Mouse (Mus musculus) lung, embryonic 16.5 days (tissue): Measurements from ENCODE around the gene Hoxa4. TPM values are rescaled to one million over a fixed set of nuclear protein-coding genes. Genes with fewer than 3 reads are reported as not detected.

Experiments
- ATAC-seq: fragments of 200-750 bp; cut with Nextera tagmentation; 2 replicates; pipeline ENCODE4 v1.8.0; 2017; ENCODE audit warnings: low read depth, mild to moderate bottlenecking, moderate library complexity
- H3K27ac ChIP-seq: fragments of 300-500 bp; sonication (generic); 2 replicates; pipeline ENCODE4 v1.5.1; 2014; ENCODE audit warnings: mild to moderate bottlenecking, control low read depth, low read length
- H3K27me3 ChIP-seq: fragments of 300-500 bp; sonication (generic); 2 replicates; pipeline ENCODE4 v1.6.1; 2014; ENCODE audit warnings: low read depth, low read length, mixed read lengths; ENCODE audit not compliant: control insufficient read depth, insufficient read depth
- H3K36me3 ChIP-seq: fragments of 300-500 bp; sonication (generic); 2 replicates; pipeline ENCODE4 v1.6.1; 2014; ENCODE audit warnings: low read length; ENCODE audit not compliant: control insufficient read depth, insufficient read depth
- H3K4me1 ChIP-seq: fragments of 300-500 bp; sonication (generic); replicated peaks from 2 replicates; pipeline ENCODE4 v1.6.1; 2014; ENCODE audit warnings: low read length, mixed read lengths; ENCODE audit not compliant: control insufficient read depth, insufficient read depth
- H3K4me2 ChIP-seq: fragments of 300-500 bp; sonication (generic); 2 replicates; pipeline ENCODE4 v1.6.1; 2014; ENCODE audit warnings: low read depth, low read length, control low read depth
- H3K4me3 ChIP-seq: fragments of 300-500 bp; sonication (generic); 2 replicates; pipeline ENCODE4 v1.5.1; 2014; ENCODE audit warnings: mild to moderate bottlenecking, low read length, control low read depth
- H3K9ac ChIP-seq: fragments of 300-500 bp; sonication (generic); 2 replicates; pipeline ENCODE4 v1.6.1; 2014; ENCODE audit warnings: low read length, control low read depth
- H3K9me3 ChIP-seq: fragments of 300-500 bp; sonication (generic); 2 replicates; pipeline ENCODE4 v1.6.1; 2016; ENCODE audit warnings: low read length; ENCODE audit not compliant: control insufficient read depth
- WGBS: fragments of 180-500 bp; shearing (Covaris S2); extraction: QIAGEN DNeasy Blood & Tissue Kit; methylation state at CpG from one replicate; pipeline ENCODE4 v1.1.7; 2014; 5-methylcytosine and 5-hydroxymethylcytosine counted together
- polyA plus RNA-seq: library from polyadenylated mRNA; unstranded; fragments of >200 nt; fragmentation: Nextera tagmentation; extraction: Ambion mirVana; gene quantifications from 2 replicates; pipeline ENCODE4 v1.2.1, GENCODE M21; 2015

Gene Hoxa4
- polyA plus RNA-seq, 1 experiment from 2014 or later = 2.4 TPM

GRCm38 (mm10) chr6:52159164-52159761 lies 32.3 kb downstream of the Hoxa4 start:
- ATAC-seq = peak; percentile 24; the same call in 1 of the 2 replicates
- no peaks in the 10 kb centered on the region for H3K36me3 ChIP-seq
- peaks cover 52% of the 10 kb centered on the region for H3K27me3 ChIP-seq
- peaks cover 10% of the 10 kb centered on the region for H3K4me1 ChIP-seq
- peak overlapping the region; percentile 85 for H3K9ac ChIP-seq
- no peaks in the 10 kb centered on the region for H3K9me3 ChIP-seq
- 3% methylated on average over 12 of the region's 12 CpGs for WGBS
- H3K4me2 ChIP-seq = peak overlapping the region; percentile 96
- H3K4me3 ChIP-seq = peak overlapping the region; percentile 80
- peak overlapping the region; percentile 98 for H3K27ac ChIP-seq

- no peaks in the 10 kb centered on the region for H3K36me3 ChIP-seq
- peak within 1 kb of the TSS; percentile 98 for H3K27ac ChIP-seq
- H3K4me2 ChIP-seq = peak within 1 kb of the TSS; percentile 96
- peak within 1 kb of the TSS; percentile 80 for H3K4me3 ChIP-seq
- H3K27me3 ChIP-seq = peaks cover 57% of the 10 kb centered on the region
- ATAC-seq = peak; percentile 88
- H3K4me1 ChIP-seq = peaks cover 10% of the 10 kb centered on the region
- H3K9me3 ChIP-seq = no peaks in the 10 kb centered on the region
- under 1% methylated on average over 45 of the region's 55 CpGs for WGBS
- peak within 1 kb of the TSS; percentile 85 for H3K9ac ChIP-seq
Observed at GRCm38 (mm10) chr6:52158276-52159051, 33.1 kb downstream of the Hoxa4 start, which contains the start of gene Hoxa1. Hoxa1 (minus strand) TSS chr6:52158317.

GRCm38 (mm10) chr6:52157466-52158275 lies 33.9 kb downstream of the Hoxa4 start:
- Histone ChIP-seq H3K4me3 (peak overlapping the region; percentile 80), H3K4me1 (peaks cover 10% of the 10 kb centered on the region), H3K4me2 (peak overlapping the region; percentile 96), H3K36me3 (no peaks in the 10 kb centered on the region), H3K27ac (no peak overlapping the region), H3K9ac (peak overlapping the region; percentile 38), H3K9me3 (no peaks in the 10 kb centered on the region), H3K27me3 (peaks cover 64% of the 10 kb centered on the region)
- 1% methylated on average over 32 of the region's 32 CpGs for WGBS
- no peak for ATAC-seq

- Histone ChIP-seq H3K36me3 (no peaks in the 10 kb centered on the region), H3K9me3 (no peaks in the 10 kb centered on the region), H3K4me2 (peak overlapping the region; percentile 96; the same call in 1 of the 2 replicates), H3K4me1 (peaks cover 8% of the 10 kb centered on the region), H3K27ac (no peak overlapping the region), H3K9ac (no peak overlapping the region), H3K27me3 (peaks cover 67% of the 10 kb centered on the region), H3K4me3 (0 out of 2 replicates have a peak overlapping the region, but pooled peaks have one; percentile 80)
- ATAC-seq = no peak
- WGBS = 15% methylated on average over 20 of the region's 20 CpGs
Observed at GRCm38 (mm10) chr6:52156551-52157200, 34.9 kb downstream of the Hoxa4 start.

GRCm38 (mm10) chr6:52155471-52155870 lies 36.1 kb downstream of the Hoxa4 start:
- no peak for ATAC-seq

GRCm38 (mm10) chr6:52154044-52154443 lies 37.5 kb downstream of the Hoxa4 start:
- 61% methylated on average over 5 of the region's 5 CpGs for WGBS
- ATAC-seq = no peak

More at GRCm38 (mm10) chr6:52155471-52155870, 36.1 kb downstream of the Hoxa4 start:
- H3K9ac ChIP-seq = no peak overlapping the region
- peaks cover 71% of the 10 kb centered on the region for H3K27me3 ChIP-seq
- WGBS = 59% methylated on average over 3 of the region's 3 CpGs
- no peak overlapping the region for H3K27ac ChIP-seq
- H3K4me2 ChIP-seq = no peak overlapping the region
- no peak overlapping the region for H3K4me3 ChIP-seq
- no peaks in the 10 kb centered on the region for H3K36me3 ChIP-seq
- peaks cover 7% of the 10 kb centered on the region for H3K4me1 ChIP-seq
- H3K9me3 ChIP-seq = no peaks in the 10 kb centered on the region

GRCm38 (mm10) chr6:52153270-52153669 lies 38.3 kb downstream of the Hoxa4 start:
- no peaks in the 10 kb centered on the region for H3K36me3 ChIP-seq
- H3K27me3 ChIP-seq = peaks cover 72% of the 10 kb centered on the region
- H3K4me2 ChIP-seq = no peak overlapping the region
- 20% methylated on average over 6 of the region's 6 CpGs for WGBS
- no peak overlapping the region for H3K9ac ChIP-seq
- H3K4me3 ChIP-seq = no peak overlapping the region
- H3K27ac ChIP-seq = no peak overlapping the region
- no peaks in the 10 kb centered on the region; the same call in 1 of the 2 replicates for H3K4me1 ChIP-seq
- no peak for ATAC-seq
- H3K9me3 ChIP-seq = no peaks in the 10 kb centered on the region

More at GRCm38 (mm10) chr6:52154044-52154443, 37.5 kb downstream of the Hoxa4 start:
- Histone ChIP-seq H3K4me1 (peaks cover 2% of the 10 kb centered on the region), H3K36me3 (no peaks in the 10 kb centered on the region), H3K9me3 (no peaks in the 10 kb centered on the region), H3K4me2 (no peak overlapping the region), H3K9ac (no peak overlapping the region), H3K27me3 (peaks cover 72% of the 10 kb centered on the region), H3K4me3 (no peak overlapping the region), H3K27ac (no peak overlapping the region)

- Histone ChIP-seq H3K4me1 (no peaks in the 10 kb centered on the region; the same call in 1 of the 2 replicates), H3K27me3 (peaks cover 67% of the 10 kb centered on the region), H3K4me3 (no peak overlapping the region), H3K9ac (no peak overlapping the region), H3K9me3 (no peaks in the 10 kb centered on the region), H3K36me3 (no peaks in the 10 kb centered on the region), H3K4me2 (no peak overlapping the region), H3K27ac (no peak overlapping the region)
- ATAC-seq = no peak
- 37% methylated on average over 16 of the region's 16 CpGs for WGBS
Observed at GRCm38 (mm10) chr6:52152226-52153193, 39.0 kb downstream of the Hoxa4 start.
